Mouse (Mus musculus) mouse embryonic stem cell (cell line): ENCODE results near the gene Zbtb11.
"Not testable (repeated sequence)": the region's sequence is repeated elsewhere in the genome, so short reads cannot be mapped to it uniquely, and the experiment has no call there.

ENCODE experiments used
- in situ Hi-C, 2 experiments: fragments of 300-500 bp; cut with MboI; formaldehyde crosslinking; loops; 1 replicate in 1 of 2; 3 replicates in 1 of 2; pipeline ENCODE4 v1.14.3; 2019 to 2020; ENCODE audit warnings: low sequenced_read_pairs in 2 of 2, low pct_unique_long_range_greater_than_20kb in 1 of 2, mixed read lengths in 1 of 2; ENCODE audit not compliant: unreplicated experiment in 1 of 2

Gene Zbtb11

DNA sequence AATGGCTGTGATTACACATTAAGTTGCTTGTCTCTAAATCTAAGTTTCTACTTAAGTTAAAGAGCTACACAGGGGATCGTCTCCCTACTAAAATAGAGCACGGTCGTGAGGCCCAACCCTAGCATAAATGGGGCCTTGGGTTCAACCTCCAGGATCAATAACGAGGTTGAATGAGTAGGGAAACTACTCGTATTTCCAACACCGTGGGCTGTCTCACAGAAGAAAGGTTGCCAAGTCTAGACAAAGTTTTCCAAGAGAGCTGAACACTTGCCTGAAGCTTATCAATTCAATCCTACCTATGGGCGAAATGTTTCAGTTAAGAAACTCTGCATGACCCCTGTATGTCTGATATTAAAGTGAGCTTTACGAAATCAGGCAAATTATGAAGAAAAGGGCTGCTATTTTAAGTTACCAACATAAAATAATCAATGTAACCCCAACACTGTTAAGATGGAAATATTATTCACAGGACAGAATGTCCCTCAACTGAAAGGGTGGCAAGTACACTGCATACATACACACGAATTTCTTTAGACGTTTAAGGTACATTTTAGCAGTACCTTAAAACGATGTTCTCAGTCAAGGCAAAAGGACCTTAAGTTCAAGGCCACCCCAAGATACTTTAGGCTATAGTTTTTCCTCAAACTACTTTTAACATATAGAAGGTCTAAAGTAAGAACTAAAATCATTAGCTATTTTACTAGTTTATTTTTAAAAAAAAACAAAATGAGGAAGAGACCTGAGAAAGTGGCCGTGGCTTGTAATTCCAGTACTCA, 54.4 kb downstream of the Zbtb11 start:
- in situ Hi-C loops = no loop called here

DNA sequence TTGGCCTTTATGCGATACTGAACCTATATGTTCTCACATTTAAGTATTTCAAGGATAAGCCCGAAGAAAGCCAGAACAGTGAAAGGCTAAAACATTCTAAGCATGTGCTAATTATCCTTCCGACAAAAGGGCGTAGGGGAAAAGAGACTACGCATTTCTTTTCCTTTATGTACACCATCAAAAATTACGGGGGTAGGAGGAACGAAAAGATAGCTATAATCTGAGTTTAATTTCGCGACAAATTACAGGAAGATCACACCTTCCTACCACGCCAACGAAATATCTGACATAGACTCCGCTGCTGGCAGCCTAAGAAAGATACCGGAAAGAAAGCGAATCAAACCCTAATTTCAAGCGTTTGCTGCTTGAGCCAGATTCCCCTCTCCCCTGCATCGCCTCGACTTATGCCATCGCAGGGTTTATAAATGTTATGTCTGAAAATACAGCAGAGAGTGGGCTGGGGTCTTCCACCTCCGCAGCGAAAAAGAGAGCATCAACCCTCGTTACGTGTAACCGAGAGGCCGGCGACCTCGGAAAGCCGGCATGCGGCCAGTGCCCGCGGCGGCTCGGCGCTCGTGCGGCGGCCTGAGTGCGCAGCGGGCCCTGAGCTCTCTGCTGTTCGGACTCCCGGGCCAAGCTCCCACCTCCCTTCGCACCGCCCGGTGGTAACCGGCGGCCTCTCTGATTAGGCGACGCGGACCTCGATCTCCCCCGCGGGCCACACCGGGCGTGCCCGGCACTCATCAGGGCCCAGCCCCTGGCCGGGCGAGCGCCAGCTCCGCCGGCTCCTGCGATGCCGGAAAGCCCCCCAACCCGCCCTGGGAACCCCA, 55.3 kb downstream of the Zbtb11 start:
- in situ Hi-C loops = no loop called here

DNA sequence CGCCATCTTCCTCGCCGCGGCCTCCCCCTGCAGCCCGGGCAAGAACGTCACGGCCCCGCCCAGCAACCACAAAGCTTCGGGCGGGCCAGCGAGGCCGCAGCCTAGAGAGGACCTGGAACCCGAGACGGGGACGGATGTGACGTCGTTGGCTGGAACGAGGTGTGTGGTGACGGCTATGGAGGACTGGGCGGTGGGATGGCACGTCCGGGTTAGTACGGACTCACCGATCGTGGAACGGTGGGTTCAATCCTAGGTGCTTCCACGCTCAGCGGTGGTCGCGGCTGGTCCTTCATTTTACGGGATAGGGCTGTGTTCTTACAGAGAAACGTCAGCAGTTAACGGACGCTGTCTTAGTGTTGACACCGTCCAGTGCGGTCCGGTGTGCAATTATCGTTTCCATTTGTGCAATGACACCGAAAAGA, 56.0 kb downstream of the Zbtb11 start, which contains the start of gene Pcnp:
TSS of gene Pcnp (minus strand) at position 79 of the 422 bp plus-strand sequence.
- in situ Hi-C loops = no loop called here

DNA sequence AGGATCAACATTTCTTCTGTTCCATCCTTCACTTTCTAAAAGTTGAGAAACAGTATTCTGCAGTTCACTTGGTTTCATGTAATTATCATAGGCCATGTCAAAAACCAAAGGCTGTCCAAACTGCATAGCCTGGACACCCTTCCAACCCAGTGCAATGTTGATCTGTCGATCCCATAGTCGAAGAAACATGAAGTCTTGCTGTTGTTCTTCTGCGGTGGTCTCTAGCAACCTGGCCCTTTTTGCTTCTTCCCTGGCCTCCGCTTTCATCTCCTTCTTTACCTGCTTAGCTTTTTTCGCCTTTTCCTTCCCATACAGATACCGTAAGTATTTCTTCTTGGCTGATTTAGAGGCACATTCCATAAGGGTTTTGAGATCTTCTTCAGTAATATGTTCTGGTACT, 60.9 kb downstream of the Zbtb11 start:
- in situ Hi-C loops = no loop called here

DNA sequence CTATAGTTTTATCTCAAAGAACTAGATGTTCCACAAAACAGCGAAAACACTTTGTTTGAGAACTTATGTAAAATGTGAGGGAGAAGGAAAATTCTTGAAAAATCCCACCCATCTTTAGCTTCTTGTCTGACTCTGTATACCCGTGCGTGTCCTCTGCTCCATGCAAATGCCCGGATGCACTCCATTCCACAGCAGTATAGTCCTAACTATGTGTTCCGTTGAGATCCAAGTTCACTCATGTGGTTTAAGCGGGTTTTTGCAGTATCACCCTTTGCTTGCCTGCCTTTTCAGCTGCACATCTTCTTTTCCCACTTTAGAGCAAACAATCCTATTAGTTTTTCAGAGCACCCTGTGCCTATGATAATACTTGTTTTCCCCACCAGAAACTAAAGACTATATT, 62.8 kb downstream of the Zbtb11 start:
- in situ Hi-C loops = no loop called here

DNA sequence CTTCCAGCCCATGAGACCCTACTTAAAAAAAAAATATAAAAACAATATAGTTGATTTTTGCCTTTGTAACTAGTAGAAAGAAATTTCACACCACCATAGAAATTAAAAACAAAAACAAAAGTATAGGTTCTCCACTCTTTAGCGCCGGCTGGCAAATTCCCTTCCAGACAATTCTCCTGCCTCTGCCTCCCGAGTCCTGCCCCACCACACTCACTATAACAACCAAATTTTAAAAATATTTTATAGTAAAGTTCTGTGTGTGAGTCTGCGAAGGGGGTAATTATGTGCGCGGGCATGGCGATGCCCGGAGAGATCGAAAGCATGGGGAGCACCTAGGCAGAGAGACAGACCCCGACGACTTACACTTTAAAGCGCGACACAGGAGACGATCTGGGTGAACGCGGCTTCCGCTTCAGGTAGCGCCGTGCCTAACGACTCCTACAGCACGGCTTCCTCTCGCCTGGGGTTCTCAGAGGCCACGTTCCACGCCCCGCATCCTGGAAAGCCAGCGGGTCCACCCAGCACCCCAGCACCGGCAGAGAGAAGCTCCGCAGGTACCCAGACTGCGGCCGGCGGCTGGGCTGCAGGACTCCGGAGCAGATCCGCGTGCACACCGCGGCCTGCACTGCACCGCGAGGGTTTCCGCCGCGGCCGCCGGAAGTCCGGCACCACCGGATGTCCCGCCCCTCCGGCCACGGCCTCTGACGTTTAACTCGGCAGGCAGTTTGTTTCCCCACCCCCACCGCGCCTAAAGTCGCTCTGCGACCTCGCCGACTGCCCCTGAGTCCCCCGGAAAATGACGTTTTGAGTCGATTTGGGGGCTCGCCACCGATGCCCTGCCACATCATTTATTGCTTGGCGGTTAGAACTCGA, 63.7 kb downstream of the Zbtb11 start, which contains the start of gene Trmt10c:
TSS of gene Trmt10c (minus strand) at position 682 of the 873 bp plus-strand sequence.
- in situ Hi-C loops = no loop called here

DNA sequence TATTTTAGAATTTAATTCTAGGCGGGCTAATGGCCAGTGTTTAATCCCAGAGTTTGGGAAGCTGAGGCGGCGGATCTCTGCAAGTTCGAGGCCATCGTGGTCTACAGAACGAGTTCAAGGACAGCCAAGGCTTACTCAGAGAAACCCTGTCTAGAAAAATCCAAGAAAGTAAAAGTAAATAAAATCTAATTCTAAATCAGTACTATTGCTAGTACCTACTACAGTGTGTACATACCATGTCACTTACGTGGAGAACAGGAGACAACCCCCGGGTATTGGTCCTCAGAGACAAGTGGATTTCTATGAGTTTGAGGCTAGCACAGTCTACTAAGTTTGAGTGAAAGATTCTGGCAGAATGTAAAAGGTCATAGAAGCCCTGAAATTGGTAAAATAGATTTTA, 64.4 kb downstream of the Zbtb11 start:
- in situ Hi-C loops = no loop called here

DNA sequence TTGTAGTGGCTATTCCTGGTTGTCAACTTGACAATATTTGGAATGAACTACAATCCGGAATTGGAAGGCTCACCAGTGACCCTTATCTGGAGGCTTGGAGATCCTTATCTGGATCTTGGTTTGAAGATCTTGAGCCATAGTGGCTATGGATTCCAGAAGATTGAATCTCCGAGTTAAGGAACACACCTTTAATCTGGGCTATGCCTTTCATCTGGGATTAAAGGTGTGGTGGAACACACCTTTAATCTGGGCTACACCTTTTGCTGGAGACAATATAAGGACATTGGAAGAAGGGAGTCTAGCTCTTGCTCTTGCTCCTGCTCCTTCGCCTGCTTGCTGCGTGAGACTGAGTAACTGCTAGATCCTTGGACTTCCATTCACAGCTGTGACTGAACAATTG, 74.4 kb downstream of the Zbtb11 start, which contains the start of gene Senp7:
TSS of gene Senp7 (plus strand) at position 301 of the 400 bp plus-strand sequence.
- in situ Hi-C loops = not testable (repeated sequence)

DNA sequence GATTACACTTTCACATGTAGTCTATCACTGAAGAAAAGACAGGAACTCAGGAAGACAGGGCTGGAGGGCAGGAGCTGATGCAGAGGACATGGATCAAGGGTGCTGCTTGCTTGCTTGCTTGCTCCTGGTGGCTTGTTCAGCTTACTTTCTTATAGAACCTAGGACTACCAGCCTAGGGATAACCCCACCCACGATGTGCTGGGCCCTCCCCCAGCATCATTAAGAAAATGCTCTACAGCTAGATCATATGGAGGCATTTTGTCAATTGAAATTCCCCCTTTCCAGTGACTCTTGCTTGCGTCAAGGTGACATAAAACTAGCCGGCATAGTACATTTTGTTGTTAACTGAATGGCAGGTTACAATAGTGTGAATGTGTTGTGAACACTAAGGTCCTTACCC, 82.2 kb downstream of the Zbtb11 start:
- in situ Hi-C loops = no loop called here

DNA sequence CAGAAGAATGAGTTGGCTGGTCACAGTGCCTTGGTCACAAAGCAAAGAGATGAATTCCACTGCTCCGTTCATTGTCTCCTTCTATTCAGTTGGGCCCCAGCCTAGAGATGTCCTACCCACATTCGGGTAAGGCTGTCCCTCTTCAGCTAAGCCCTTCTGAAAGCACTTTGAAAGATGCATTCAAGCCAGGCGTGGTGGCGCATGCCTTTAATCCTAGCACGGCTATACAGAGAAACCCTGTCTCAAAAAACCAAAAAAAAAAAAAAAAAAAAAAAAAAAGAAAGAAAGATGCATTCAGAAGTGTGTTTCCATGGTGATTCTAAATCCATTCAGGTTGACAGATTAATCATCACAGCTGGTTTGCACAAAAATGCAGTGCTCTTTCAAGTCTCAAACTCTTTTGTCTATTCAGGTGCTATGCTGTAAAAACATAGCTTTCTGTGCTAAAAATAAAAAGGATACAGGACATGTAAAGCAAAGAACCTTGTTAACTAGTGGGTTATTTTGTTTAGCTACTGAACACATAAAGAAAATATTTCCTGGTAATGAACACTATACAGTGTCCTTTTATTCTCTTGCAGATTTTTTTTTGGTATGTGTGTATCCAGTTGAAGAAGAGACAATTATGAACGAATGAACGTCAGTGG, 83.4 kb downstream of the Zbtb11 start:
- in situ Hi-C loops = no loop called here

DNA sequence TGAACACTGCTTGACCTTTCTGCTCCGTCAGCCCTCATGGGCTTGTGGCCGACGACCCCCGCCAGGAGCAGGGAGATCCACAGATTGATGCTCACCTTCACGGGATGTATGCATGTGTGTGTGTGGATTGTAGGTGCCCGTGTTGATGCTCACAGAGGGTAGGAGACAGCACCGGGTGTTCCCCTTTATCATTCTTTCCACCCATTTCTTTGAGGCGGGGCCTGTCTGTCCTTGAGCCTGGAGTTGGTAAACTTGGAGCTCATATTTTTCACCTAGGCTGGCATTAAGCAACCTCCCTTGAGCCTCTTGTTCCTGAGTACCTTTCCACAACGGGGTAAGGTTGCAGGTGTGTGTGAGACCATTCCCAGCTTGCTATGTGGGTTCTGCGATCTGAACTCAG, 84.5 kb downstream of the Zbtb11 start:
- in situ Hi-C loops = no loop called here
